Mouse (Mus musculus): Measurements from ENCODE around the gene Slc44a1. TPM values are rescaled to one million over a fixed set of nuclear protein-coding genes. Genes with fewer than 3 reads are reported as not detected.

Gene Slc44a1
- total RNA-seq, 2 experiments from 2014 or later: 85.2 to 95.7 TPM

- DNase-seq (ENCODE audit: low spot score in 2 of 2): no peak
These were observed 13.1 kb upstream of the Slc44a1 start for GRCm38 (mm10) chr4:53427120-53427519.

GRCm38 (mm10) chr4:53430522-53430921, 9.7 kb upstream of the Slc44a1 start:
- DNase-seq (ENCODE audit: low spot score in 2 of 2): no peak

GRCm38 (mm10) chr4:53431585-53432234, 8.5 kb upstream of the Slc44a1 start:
- DNase-seq (ENCODE audit: low spot score in 2 of 2): no peak

GRCm38 (mm10) chr4:53437110-53437755, 3.0 kb upstream of the Slc44a1 start:
- no peak for DNase-seq (ENCODE audit: low spot score in 2 of 2)

- no peak for DNase-seq (ENCODE audit: low spot score in 2 of 2)
These were observed 1.8 kb upstream of the Slc44a1 start for GRCm38 (mm10) chr4:53438386-53438785.

GRCm38 (mm10) chr4:53438836-53439480, 1.3 kb upstream of the Slc44a1 start:
- DNase-seq (ENCODE audit: low spot score in 2 of 2): no peak

- no peak for DNase-seq (ENCODE audit: low spot score in 2 of 2)
These were observed 590 bp upstream of the Slc44a1 start for GRCm38 (mm10) chr4:53439636-53440009.

- DNase-seq (ENCODE audit: low spot score in 2 of 2): peak; percentile 44 to 48
These were observed 781 bp downstream of the Slc44a1 start for GRCm38 (mm10) chr4:53440816-53441571.

GRCm38 (mm10) chr4:53441683-53442082, 1.5 kb downstream of the Slc44a1 start:
- DNase-seq (ENCODE audit: low spot score in 2 of 2): no peak

- no peak for DNase-seq (ENCODE audit: low spot score in 2 of 2)
These were observed 6.0 kb downstream of the Slc44a1 start for GRCm38 (mm10) chr4:53446216-53446615.

- DNase-seq (ENCODE audit: low spot score in 2 of 2): no peak
These were observed 7.6 kb downstream of the Slc44a1 start for GRCm38 (mm10) chr4:53447773-53448172.

- DNase-seq (ENCODE audit: low spot score in 2 of 2): no peak
These were observed 10.5 kb downstream of the Slc44a1 start for GRCm38 (mm10) chr4:53450736-53451135.

- no peak for DNase-seq (ENCODE audit: low spot score in 2 of 2)
These were observed 11.7 kb downstream of the Slc44a1 start for GRCm38 (mm10) chr4:53451887-53452286.

GRCm38 (mm10) chr4:53452457-53452856, 12.2 kb downstream of the Slc44a1 start:
- no peak for DNase-seq (ENCODE audit: low spot score in 2 of 2)

GRCm38 (mm10) chr4:53452976-53453889, 13.0 kb downstream of the Slc44a1 start:
- no peak for DNase-seq (ENCODE audit: low spot score in 2 of 2)

GRCm38 (mm10) chr4:53455885-53456284, 15.7 kb downstream of the Slc44a1 start:
- no peak for DNase-seq (ENCODE audit: low spot score in 2 of 2)

GRCm38 (mm10) chr4:53456570-53456969, 16.4 kb downstream of the Slc44a1 start:
- DNase-seq (ENCODE audit: low spot score in 2 of 2): peak in 1 of 2 experiments; percentile 44

- no peak for DNase-seq (ENCODE audit: low spot score in 2 of 2)
These were observed 18.3 kb downstream of the Slc44a1 start for GRCm38 (mm10) chr4:53458503-53458902.

GRCm38 (mm10) chr4:53459697-53460096, 19.5 kb downstream of the Slc44a1 start:
- DNase-seq (ENCODE audit: low spot score in 2 of 2): no peak

- no peak for DNase-seq (ENCODE audit: low spot score in 2 of 2)
These were observed 20.8 kb downstream of the Slc44a1 start for GRCm38 (mm10) chr4:53461026-53461425.

- no peak for DNase-seq (ENCODE audit: low spot score in 2 of 2)
These were observed 21.9 kb downstream of the Slc44a1 start for GRCm38 (mm10) chr4:53462069-53462468.

Measured in adrenal gland, adult 18-20 months (tissue).